Mouse (Mus musculus) layer of hippocampus, postnatal 25 days (tissue): ENCODE measurements at regions not wholly inside any gene's neighbourhood (a gene's known extent, or its start where the extent isn't known, plus 50 kb on each side); places are given as distances from the start of the nearest gene placed in this dataset.

ENCODE experiments used
- DNase-seq, 2 experiments: peaks; one replicate each; pipeline ENCODE4 v3.0.0; 2022; ENCODE audit warnings: mixed read lengths in 2 of 2, low spot score in 1 of 2; ENCODE audit errors: extremely low spot score in 1 of 2

DNA sequence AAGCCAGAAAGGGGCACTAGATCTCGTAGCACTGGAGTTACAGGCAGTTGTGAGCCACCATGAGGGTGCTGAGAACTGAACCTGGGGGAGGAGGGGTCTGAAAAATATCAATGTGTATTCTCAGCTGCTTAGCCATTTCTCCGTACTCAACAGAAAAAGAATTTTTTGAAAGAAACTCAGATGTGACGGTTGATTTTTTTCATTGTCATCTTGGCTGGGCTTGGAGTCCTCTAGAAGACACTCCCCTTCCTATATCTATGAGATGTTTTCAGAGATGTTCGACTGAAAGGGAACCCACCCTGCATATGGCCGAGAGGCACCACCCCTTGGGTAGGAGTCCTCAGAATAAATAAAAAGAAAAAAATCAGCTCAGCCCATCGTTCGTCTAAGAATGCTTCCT, 110.1 kb downstream of the Tomm20 start:
- no peak for DNase-seq

DNA sequence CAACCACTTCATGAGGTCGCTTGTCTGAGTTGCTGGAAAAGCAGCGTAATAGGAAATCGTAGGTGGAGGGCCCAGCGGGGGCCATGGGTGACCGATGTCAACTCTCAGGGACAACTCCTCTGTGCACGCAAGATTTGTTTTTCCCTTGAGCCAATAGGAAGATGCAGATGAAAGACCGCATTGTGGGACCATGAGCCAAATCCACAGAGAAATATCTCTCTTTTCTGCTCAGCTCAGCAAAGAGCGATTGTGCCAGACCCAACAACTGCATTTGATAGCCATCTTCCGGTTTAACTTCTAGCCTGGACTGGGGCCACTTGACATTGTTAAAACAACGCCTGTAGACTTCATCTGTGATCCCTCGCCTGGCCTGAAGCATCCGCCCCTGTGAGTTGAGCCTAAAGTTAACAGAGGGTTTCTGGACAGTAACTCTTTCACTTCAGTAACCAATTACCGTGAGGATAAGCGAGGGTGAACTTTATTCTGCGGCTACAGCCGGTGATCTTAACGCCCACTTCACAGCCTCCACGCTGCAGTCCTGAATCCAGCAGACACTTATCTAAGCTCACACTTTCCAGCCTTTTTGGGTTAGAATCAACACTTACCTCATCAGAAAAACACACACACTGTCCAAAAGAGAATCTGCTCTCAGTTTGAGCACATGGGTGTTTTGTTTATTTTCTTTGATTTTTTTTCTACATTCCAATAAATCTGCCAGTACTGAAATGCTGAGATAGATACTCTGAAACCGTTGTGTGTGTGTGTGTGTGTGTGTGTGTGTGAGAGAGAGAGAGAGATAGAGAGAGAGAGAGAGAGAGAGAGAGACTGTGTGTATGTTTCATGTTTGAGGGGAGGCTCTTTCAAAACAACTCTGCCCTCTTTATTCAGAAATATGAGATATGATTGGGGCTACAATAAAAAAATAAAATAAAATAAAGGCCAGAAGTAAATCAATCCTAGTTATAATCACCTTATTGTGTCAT, 111.9 kb downstream of the Tomm20 start:
- DNase-seq: no peak

DNA sequence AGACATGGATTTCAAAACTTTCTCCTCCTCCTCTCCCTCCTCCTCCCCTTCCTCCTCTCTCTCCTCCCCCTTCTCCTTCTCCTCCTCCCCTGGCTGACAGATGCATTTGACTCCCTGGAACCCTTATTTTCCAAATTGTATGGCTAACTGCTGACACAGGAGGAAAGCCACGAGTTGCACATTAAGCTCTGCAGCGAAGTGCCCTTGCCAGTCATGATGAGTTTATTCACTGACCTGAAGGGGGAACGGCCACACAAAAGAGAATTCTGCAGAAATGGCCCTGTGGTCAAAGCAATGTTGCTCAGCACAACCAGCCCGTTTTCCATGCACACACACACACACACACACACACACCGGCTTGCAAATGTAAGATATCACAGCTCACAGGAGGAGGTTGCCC, 112.6 kb downstream of the Tomm20 start:
- no peak for DNase-seq

DNA sequence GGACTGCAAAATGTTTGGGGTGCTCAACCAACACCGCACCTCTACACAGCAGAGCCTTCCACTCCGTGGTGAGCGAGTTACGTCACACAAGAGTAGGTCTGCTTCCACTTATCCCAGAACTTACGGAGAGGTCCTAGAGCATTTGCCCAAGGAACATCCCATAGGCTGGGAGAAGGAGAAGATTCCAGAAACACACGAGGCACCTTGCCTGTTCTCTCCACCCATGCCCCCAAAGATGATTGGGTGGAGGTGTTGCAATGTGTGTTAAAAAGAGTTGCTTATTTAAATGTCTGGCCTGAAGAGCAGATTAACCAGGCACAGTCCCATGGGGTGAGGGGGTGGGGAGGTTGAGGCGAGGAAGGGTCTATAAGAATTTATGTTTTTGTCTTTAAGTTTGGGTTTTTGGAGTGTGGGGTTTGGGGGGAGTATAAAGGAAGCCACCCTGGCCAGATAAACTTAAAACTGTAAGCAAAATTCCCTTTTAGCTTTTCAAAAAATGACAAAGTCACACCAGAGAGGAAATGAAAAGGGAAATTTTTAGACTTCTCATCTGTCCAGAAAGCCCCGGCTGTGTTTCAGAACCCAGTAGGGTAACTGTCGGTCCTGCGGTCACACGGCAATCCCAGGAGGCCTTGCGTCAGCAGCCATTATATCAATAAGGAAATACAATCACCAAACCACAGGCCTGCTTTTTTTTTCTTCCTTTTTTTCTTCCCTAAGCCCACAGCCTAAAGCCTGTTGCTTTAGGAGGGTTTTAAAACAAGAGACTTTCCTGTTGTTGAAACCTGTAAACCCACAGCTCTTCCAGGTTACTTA, 113.3 kb downstream of the Tomm20 start:
- DNase-seq: no peak

DNA sequence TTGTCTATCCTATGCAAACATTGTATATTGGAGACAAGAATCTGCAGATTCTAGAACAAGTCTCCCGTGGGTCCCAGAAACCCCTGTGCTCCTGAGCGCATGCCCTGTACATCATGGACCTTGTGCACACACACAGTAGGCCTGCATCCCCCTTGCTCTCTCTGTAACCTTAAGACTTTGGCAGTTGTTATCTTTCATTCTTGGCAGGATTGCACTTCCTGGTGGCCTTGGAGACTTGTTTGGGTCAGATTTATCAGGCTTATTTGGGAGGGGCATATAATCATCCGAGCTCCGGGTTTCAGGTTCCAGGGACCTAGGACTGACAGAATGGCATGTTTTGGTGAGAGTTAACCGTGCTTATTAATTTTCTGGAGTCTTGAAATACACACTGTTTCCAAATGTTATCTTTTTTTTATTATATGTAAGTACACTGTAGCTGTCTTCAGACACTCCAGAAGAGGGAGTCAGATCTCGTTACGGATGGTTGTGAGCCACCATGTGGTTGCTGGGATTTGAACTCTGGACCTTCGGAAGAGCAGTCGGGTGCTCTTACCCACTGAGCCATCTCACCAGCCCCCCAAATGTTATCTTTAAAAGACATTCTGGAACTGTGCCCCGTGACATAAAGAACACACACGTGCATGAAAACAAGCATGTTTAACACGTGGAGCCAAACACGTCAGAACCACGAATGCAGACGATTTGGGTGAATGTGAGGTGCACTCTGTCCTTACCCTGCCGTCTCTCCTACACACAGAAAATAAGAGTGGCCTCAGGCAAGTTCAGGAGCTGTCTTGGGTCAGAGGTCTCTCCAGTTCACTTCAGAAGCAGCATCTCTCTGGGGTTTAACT, 114.1 kb downstream of the Tomm20 start:
- no peak for DNase-seq

DNA sequence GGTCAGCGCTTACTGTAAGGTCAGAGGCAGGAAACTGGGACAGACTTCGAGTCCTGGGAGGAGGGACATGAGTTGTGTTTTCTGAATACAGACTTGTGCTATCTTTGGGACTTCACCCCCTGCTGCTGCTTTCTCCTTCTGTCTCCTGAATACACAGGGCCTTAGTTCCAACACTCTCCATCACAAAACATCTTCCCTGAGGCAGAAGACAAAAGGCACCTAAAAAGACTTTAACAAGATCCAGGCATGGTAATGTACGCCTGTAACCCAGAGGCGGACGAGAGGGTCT, 115.5 kb downstream of the Tomm20 start:
- no peak for DNase-seq

DNA sequence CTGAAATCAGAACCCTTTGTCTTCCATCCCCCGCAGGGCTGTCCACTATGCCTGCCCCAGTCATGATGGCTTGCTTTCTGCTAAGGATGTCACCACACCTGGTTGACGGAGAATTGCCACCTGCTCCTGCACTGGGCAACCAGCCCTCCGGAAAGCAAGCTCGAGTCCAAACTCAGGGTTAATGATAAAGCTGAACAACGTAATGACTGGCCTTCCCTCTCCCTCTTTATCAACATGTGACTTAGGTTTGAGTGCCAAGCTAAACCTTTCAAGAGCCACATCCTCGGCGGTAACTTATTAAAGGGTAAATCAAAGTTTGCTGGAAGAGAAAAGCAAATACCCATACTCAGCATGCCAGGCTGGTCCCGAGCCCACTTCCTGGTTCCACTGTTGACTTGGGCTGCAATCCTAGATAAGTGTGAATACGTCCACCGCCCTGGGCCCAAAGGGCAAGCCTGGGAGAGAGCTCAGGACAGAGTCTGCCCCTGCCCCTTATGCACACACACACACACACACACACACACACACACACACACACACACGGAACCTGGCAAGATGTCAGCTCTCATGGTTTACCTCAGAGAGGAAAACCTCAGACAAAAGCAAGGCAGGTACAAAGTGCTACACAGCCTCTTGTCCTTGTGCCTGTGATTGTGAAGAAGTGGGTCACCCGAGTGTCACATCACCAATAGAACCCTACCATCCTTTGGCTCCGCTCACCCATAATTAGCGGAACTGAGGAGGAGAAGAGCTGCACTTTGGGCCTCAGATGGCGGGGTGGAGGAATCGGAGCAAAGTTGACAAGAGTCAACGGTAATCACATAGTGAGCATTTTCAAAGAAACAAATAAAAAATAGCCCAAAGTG, 116.0 kb downstream of the Tomm20 start:
- DNase-seq: no peak

DNA sequence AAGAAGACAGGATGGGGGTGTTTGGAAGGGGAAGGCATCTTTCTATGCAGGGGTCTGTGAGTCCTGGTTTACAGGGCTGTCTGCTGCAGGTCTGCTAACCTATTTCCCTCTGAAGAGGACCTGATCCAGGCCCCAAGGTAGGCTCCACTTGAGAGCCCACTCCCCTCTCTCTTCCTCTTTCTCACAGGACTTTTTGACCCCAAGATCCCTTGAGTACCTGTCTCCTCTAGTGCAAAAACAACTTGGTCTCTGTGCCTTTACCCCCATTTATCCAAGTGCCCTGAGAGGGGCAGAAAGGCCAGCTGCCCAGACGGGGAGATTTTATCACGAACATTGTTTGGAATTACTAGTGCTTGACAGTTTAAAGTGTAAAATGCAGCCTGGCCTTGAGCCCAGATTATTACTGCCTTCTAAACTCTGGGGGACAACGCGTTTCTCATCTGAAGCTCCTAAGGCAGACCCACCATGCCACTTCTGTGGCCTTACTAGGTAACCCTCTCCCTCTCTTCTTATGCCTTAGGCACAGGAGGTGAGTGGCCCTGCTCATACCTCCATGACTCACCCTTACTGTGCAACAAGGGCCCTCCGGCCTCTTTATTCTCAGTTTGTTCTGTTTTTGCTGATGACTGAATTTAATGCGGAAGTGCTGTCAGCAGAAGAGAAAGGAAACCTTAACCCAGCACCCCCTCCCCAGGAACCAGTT, 117.8 kb downstream of the Tomm20 start:
- DNase-seq: no peak

DNA sequence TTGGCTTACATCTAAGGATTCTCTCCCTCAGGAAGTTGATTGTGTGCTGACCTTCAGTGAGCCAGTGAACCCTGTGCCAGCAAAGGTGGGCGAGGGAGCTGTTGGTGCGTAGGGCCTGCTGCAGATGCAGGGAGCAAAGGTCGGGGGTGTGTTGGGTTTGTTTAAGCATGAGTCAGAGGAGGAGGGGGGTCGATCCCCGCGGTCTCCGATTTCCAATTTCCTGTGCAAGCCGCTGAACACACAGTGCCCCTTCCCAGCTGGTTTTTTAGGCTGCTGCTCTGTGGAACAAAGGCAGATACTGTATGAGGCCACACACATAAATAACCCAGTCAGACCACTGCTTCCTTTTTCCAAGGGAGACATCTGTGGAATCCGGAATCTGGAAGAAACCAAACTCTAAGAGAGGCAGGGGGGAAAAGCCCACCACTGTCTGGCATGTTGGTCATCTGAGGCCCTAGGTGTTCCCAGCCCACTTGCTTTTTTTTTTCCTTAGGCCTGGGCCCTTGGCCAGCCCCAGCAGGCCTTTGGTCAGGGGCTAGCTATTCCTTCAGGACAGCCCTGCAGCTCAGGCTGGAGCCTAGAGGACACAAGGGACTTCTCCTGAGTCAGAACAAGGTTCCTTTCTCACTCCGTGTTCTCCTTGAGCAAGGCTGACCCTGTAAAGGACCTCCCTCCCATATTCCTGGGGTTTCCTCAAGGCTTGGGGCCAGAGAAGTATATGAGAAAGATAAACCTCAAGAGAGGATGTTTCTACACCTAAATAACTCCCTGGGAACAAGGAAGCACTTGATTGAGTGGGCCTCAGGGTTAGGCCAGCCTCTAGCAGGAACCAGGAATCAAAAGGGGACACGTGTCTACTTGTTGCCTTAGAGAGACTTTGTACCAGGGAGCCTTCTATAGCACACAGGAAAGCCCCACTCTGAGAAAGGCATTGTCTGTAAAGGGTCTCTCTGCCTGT, 119.0 kb downstream of the Tomm20 start:
- DNase-seq: no peak

DNA sequence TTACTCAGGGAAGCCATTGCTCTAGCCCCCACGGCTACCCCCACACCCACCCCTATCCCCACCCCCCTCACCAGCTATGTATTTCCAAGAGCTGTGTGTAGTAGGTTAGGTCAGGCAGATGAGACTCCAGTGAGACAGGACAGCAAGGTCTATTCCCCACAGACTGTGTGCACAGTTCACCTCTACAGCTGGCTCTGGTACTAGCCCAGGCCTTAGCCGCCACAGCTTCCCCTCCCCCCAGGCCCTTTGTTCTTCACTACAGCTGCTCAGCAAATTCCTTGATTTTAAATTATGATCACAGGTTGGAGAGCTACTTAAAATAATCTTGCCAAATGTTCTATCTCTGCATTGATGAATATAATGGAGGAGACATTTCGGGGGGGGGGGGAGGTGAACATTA, 119.8 kb downstream of the Tomm20 start:
- no peak for DNase-seq

DNA sequence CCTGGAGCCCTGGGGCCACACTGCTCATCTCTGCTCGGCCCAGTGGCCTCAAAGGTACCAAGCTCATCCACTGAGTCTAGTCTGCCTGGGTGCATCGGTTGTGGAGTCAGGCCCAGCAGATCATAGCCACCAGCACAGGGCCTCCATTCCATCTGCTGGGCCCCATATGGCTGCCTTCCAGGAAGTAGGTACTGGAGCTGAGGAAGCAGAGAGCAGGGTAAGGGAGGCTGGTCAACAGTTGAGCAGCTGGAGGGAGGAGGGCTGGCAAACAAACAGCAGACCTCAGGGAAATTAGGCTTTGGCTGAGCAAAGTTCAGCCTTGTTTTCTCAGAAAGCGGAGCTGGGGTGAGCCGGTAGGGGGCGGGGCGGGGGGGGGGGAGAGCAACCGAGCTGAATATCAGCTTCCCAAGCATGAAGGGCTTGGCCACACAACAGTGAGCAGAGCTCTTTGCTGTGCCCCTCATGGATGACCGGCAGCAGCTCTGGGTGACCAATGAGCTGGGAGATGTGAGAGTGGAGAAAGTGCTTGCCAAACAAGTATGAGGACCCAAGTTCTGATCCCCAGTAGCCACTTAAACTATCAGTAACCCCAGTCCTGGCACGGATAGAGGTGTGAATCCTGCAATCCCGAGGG, 121.0 kb downstream of the Tomm20 start:
- no peak for DNase-seq

DNA sequence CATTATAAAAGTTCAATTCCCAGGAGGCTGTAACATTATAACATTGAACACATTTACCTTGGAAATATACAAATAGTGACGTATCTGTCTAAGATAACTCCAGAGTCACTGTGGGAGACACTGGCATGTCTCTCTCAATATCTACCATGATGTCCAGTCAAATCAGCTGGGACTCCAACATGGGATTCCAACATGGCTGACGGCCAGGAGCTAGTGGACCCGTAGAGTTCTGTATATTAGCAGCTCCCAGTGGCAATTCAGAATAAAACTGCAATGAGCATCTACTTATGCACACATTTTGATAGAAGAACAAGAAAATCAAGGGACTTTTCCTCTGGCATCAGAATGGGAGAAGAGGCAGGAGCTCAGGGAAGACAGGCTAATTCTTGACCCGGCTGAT, 123.4 kb downstream of the Tomm20 start:
- DNase-seq: no peak

DNA sequence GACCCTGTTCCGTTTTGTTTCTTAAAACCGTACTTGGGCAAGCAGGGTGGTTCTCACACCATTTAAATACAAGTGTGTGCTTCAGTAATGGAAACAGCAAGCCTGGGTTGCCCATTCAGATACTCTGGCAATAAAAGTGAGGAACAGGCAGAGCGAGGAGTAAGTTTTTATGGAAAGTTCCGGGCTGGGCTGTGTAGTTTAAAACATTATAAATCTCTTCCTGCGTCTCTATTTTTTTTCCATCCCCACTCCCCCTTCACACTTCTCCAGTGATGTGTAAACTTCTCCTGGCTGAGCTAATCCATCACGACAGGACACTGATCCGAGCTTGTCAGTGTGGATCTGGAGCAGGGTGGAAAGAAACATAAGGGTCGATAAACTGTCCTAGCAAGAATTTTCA, 124.4 kb downstream of the Tomm20 start:
- no peak for DNase-seq

DNA sequence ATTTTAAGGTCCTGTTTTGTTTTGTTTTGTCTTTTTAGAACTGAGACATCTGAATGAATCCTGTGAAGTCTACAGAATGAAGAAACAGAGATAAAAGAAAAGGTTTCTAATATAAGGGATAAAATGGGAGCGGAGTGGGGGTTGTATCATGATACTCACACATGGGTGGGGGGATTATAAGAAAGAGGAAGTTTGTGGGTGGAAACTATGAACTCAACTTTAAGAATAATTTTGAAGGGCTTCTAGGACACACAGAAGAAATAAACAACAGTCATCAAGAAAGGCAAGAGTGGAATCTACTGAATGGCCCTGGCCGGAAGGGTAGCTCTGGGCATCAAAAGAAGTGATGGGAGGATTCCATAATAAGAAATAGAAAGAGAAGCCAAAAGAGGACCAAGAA, 125.1 kb downstream of the Tomm20 start:
- DNase-seq: no peak

DNA sequence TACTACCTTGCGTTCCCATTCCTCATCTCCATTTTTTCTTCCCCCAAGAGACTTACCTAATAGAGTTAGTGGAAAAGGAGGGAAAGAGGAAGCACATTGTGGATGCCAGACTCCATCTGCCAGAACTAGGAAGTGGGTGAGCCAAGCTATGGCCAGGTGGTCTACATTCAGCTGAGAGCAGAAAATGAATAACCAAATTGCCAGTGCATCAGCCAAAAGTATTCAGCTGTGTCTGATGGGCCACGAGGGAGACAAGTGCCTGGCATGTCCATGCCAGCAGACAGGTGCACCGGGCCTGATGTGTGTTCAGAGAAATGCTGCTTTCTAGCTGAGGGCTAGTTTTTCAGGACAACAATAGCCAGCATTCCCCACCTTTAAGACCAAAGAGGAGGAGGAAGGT, 126.4 kb downstream of the Tomm20 start:
- no peak for DNase-seq

DNA sequence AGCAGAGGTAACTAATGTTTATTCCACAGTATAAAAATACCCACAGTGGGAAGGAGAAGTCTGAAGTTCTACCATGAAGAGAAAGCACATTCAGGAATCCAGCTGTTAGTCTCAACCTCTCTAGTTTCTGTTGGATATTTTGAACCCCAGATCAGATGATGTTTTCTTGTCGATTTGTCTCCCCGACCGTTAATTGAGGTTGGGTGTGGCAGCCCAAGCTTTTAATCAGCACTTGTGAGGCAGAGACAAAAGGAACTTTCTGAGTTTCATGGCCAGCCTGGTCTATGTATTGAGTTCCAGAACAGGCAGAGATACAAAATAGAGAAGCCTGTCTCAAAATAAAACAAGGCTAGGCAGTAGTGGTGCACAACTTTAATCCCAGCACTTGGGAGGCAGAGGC, 129.5 kb downstream of the Tomm20 start:
- no peak for DNase-seq

DNA sequence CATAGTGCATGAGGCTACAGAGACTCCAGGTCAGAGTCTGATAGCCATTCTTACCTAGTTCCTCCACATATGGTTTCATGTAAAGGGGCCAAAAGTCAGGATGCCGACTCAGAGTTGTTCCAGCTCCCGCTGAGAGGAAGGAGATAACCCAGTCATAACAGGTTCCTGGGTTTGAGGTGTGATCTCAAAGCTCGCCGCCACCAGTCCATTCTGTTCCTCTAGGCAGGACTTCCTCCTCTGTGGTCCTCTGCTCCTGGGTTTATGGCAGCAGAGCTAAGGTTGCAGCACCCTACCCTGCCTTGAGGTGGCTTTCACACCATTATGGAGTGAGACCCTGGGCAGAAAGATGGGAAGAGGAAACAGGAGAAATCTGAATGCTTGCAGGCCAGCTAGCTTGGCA, 131.2 kb downstream of the Tomm20 start:
- no peak for DNase-seq

DNA sequence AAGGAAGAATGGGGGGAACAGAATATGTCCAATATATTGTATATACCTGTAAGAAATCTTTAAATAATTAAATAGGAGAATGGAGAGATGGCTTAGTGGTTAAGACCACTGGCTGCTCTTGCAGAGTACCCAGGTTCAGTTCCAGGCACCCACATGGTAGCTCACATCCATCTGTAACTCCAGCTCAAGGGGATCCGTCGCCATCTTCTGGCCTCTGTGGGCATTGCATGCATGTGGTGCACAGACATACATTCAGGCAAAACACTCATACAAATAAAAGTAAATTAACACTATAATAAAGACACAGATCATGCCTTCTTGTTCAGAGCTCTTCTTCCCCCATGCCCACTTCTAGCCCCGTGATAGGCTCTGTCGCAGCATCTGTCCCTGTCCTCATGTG, 132.0 kb downstream of the Tomm20 start:
- DNase-seq: no peak
